Mouse (Mus musculus) limb, embryonic 14.5 days (tissue): Measurements from ENCODE around the gene Gprasp2. TPM values are rescaled to one million over a fixed set of nuclear protein-coding genes. Genes with fewer than 3 reads are reported as not detected.
"Not testable (repeated sequence)": the region's sequence is repeated elsewhere in the genome, so short reads cannot be mapped to it uniquely, and the experiment has no call there.

Experiments used
- ATAC-seq: fragments of 200-750 bp; cut with Nextera tagmentation; 2 replicates; pipeline ENCODE4 v1.8.0; 2017; ENCODE audit warnings: low read depth, moderate number of reproducible peaks, moderate TSS enrichment; ENCODE audit not compliant: low FRiP score
- DNase-seq: peaks from one replicate; pipeline ENCODE4 v3.0.0-alpha.2; 2015; ENCODE audit warnings: low spot score
- H3K27ac ChIP-seq: fragments of 300-500 bp; sonication (generic); replicated peaks from 2 replicates; pipeline ENCODE4 v1.5.1; 2014; ENCODE audit warnings: low read depth, mild to moderate bottlenecking, low read length, moderate library complexity, mixed read lengths
- H3K27me3 ChIP-seq: fragments of 300-500 bp; sonication (generic); 2 replicates; pipeline ENCODE4 v1.6.1; 2014; ENCODE audit warnings: low read length, mixed read lengths; ENCODE audit not compliant: control insufficient read depth, insufficient read depth
- H3K36me3 ChIP-seq: fragments of 300-500 bp; sonication (generic); 2 replicates; pipeline ENCODE4 v1.6.1; 2014; ENCODE audit warnings: mild to moderate bottlenecking, low read length, moderate library complexity, mixed read lengths; ENCODE audit not compliant: control insufficient read depth, insufficient read depth
- H3K4me1 ChIP-seq: fragments of 300-500 bp; sonication (generic); 2 replicates; pipeline ENCODE4 v1.6.1; 2014; ENCODE audit warnings: antibody characterized with exemption, low read length, mixed read lengths; ENCODE audit not compliant: control insufficient read depth, insufficient read depth
- H3K4me2 ChIP-seq: fragments of 300-500 bp; sonication (generic); replicated peaks from 2 replicates; pipeline ENCODE4 v1.6.1; 2014; ENCODE audit warnings: low read depth, mild to moderate bottlenecking, low read length, moderate library complexity; ENCODE audit not compliant: severe bottlenecking
- H3K4me3 ChIP-seq: fragments of 300-500 bp; sonication (generic); replicated peaks from 2 replicates; pipeline ENCODE4 v1.5.1; 2014; ENCODE audit warnings: low read length
- H3K9ac ChIP-seq: fragments of 300-500 bp; sonication (generic); 2 replicates; pipeline ENCODE4 v1.6.1; 2014; ENCODE audit warnings: mild to moderate bottlenecking, low read depth, low read length, moderate library complexity; ENCODE audit not compliant: severe bottlenecking
- H3K9me3 ChIP-seq: fragments of 300-500 bp; sonication (generic); 2 replicates; pipeline ENCODE4 v1.6.1; 2016; ENCODE audit warnings: low read length; ENCODE audit not compliant: control insufficient read depth
- POLR2A ChIP-seq: fragments of 200-500 bp; IDR thresholded peaks from 2 replicates; pipeline ENCODE4 v1.8.0; 2012; ENCODE audit warnings: inconsistent platforms, mild to moderate bottlenecking, moderate library complexity, borderline replicate concordance; ENCODE audit not compliant: insufficient read depth, insufficient read length; ENCODE audit errors: extremely low read depth
- WGBS: fragments of 180-500 bp; shearing (Covaris S2); extraction: QIAGEN DNeasy Blood & Tissue Kit; methylation state at CpG from one replicate; pipeline ENCODE4 v1.1.7; 2014; 5-methylcytosine and 5-hydroxymethylcytosine counted together
- polyA plus RNA-seq, 2 experiments: library from polyadenylated mRNA; depleted of rRNA in 1 of 2; stranded (reverse) in 1 of 2; unstranded in 1 of 2; fragments of >200 nt; fragmentation: Nextera tagmentation in 1 of 2; extraction: Ambion mirVana in 1 of 2; gene quantifications; 2 replicates each; pipeline versions ENCODE4 v1.2.1 to v1.2.3; 2012 to 2014

Gprasp2 gene
- polyA plus RNA-seq, 2 experiments = 33.1 to 49.3 TPM

GRCm38 (mm10) chrX:135804149-135804548 lies 34.7 kb upstream of the Gprasp2 start:
- TF ChIP-seq POLR2A = no peak
- Histone ChIP-seq H3K36me3 (peaks cover 26% of the 10 kb centered on the region), H3K27ac (no peak overlapping the region), H3K9ac (no peak overlapping the region), H3K4me3 (no peak overlapping the region), H3K9me3 (no peaks in the 10 kb centered on the region), H3K4me2 (no peak overlapping the region), H3K4me1 (no peaks in the 10 kb centered on the region), H3K27me3 (no peaks in the 10 kb centered on the region)
- 78% methylated on average over 3 of the region's 3 CpGs for WGBS
- ATAC-seq (no peak), DNase-seq (no peak)

- 16% methylated on average over 1 of the region's 1 CpGs for WGBS
- peak; percentile 14 for DNase-seq
Observed at GRCm38 (mm10) chrX:135805780-135806179, 33.1 kb upstream of the Gprasp2 start.

GRCm38 (mm10) chrX:135835896-135836295 lies 2.9 kb upstream of the Gprasp2 start:
- not testable (repeated sequence) for H3K27me3 ChIP-seq, H3K9me3 ChIP-seq, H3K27ac ChIP-seq, DNase-seq, ATAC-seq, H3K4me1 ChIP-seq, H3K4me3 ChIP-seq, H3K4me2 ChIP-seq, H3K36me3 ChIP-seq, H3K9ac ChIP-seq
- 17% methylated on average over 1 of the region's 1 CpGs for WGBS

More at GRCm38 (mm10) chrX:135805780-135806179, 33.1 kb upstream of the Gprasp2 start:
- Histone ChIP-seq H3K36me3 (peaks cover 13% of the 10 kb centered on the region; the same call in 1 of the 2 replicates), H3K9ac (no peak overlapping the region), H3K27me3 (no peaks in the 10 kb centered on the region), H3K4me1 (no peaks in the 10 kb centered on the region), H3K4me2 (no peak overlapping the region), H3K27ac (no peak overlapping the region), H3K9me3 (no peaks in the 10 kb centered on the region), H3K4me3 (no peak overlapping the region)
- TF ChIP-seq POLR2A = no peak
- ATAC-seq = no peak

DNA sequence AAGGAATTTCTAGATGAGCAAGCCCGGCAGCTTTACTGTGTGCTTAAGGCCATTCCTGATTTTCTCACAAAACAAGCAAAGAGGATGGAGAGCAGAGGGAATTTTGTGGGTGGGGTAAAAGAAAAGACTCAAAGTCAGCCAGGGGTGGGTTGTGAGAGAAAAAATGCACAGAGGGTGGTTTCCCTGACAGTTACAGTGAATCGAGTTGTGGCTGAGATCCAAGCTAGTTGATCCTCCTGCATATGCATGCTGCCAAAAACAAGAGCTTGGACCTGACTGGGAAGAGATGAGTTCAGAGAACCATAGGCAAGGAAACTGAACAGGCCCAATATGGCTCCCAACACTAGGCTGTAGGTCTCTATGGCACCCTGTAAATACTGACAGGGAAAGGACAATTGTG lies 938 bp upstream of the Gprasp2 start:
- no peak overlapping the region for H3K9ac ChIP-seq
- no peaks in the 10 kb centered on the region for H3K36me3 ChIP-seq
- no peaks in the 10 kb centered on the region for H3K27me3 ChIP-seq
- no peak for ATAC-seq
- no peaks in the 10 kb centered on the region for H3K4me1 ChIP-seq
- H3K9me3 ChIP-seq = no peaks in the 10 kb centered on the region
- H3K4me2 ChIP-seq = no peak overlapping the region; the same call in 1 of the 2 replicates
- no peak overlapping the region for H3K4me3 ChIP-seq
- H3K27ac ChIP-seq = no peak overlapping the region
- no peak for TF ChIP-seq POLR2A
- no peak for DNase-seq
- WGBS = 78% methylated on average over 2 of the region's 2 CpGs

DNA sequence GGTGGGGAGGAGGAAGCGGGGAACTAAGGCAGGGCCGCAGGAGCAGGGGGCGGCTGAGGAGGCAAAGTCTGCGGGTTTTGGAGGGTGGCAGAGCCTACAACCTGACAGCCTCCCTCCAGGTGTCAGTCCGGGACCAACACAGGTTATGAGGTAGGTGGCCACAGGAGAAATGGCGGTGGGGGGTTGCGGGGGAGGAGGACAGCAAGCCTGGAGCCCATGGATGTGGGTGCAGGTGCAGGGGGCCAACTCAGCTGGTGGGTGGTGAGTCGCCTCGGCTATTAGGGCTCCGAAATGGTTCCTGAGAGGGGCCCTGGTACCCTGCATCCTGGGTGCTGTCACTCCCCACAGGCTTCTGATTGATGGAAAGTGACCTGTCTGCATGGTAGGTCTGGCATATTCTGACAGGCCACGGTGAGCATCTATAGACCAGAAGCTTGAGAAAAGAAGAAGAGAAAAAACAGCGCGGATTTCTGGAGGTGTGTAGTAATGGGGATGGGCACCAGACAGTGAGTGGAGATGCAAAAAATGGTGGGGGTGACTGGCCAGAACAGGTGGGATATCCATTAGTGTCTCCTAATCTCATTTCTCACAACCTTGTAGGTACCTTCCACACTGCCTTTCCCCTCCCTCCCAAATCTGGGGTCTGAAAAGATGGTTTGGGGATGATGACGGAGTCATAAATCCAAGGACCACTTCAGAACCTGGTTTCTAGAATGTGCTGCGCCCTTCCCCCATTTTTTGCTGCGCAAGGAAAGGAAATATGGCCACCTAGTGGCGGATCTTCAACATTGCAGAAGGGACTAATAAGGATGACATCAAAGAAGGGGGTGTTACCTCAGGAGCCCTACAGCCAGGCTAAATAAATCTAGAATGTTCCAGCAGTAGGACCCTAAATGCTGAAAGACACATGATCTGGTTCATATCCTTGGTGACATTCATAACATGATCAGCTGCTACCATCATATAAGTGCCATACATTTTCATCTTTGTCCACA lies 860 bp downstream of the Gprasp2 start:
- not testable (repeated sequence) for H3K9me3 ChIP-seq, H3K36me3 ChIP-seq, H3K27ac ChIP-seq, H3K27me3 ChIP-seq, H3K4me1 ChIP-seq
- ATAC-seq (peak; percentile 56; the same call in 1 of the 2 replicates), DNase-seq (peak; percentile 58)
- 27% methylated on average over 16 of the region's 17 CpGs for WGBS
- H3K4me2 ChIP-seq = peak overlapping the region; percentile 57
- peak overlapping the region; percentile 38 for H3K9ac ChIP-seq
- H3K4me3 ChIP-seq = peak overlapping the region; percentile 47

GRCm38 (mm10) chrX:135866806-135867205 lies 28.0 kb downstream of the Gprasp2 start:
- not testable (repeated sequence) for H3K4me2 ChIP-seq, H3K9ac ChIP-seq, H3K9me3 ChIP-seq, H3K36me3 ChIP-seq, H3K4me3 ChIP-seq, H3K4me1 ChIP-seq, H3K27me3 ChIP-seq, ATAC-seq, DNase-seq, H3K27ac ChIP-seq
- WGBS = 83% methylated on average over 9 of the region's 9 CpGs
